Mouse (Mus musculus) thymus, adult 2 months (tissue): ENCODE data around the gene Zfp775.

Experiments
- CTCF ChIP-seq: fragments of 200-500 bp; IDR thresholded peaks from 2 replicates; pipeline ENCODE4 v1.5.1; 2012; ENCODE audit warnings: mild to moderate bottlenecking, control low read depth, low read length, moderate library complexity, borderline replicate concordance; ENCODE audit not compliant: control insufficient read depth, poor library complexity, insufficient read depth; ENCODE audit errors: extremely low read depth
- POLR2A ChIP-seq: fragments of 200-500 bp; IDR thresholded peaks from 2 replicates; pipeline ENCODE4 v1.6.1; 2012; ENCODE audit warnings: mild to moderate bottlenecking, low read length, control low read depth, moderate library complexity; ENCODE audit not compliant: control insufficient read depth, poor library complexity, insufficient read depth; ENCODE audit errors: extremely low read depth

DNA sequence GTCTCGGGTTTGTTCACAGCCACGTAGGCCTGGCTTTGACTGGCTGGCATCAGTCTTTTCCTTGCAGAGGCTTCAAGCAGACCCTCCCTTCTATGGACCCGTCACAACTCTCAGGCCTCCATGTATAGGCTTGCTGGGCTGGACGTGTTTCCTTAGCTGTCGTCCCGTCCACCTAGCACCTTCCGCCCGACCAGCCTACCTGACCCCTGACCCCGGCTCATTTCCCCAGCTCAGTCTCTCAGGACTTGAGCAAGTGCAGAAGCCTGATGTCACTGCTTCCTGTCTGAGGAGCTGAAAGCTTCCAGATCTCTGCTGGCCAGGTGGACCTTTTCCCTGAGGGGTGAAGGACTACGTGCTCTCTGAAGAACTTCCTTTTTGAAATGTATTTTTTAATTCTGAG lies 28.6 kb upstream of the Zfp775 start:
- TF ChIP-seq POLR2A (no peak), CTCF (no peak)
